Mouse (Mus musculus) embryonic facial prominence, embryonic 15.5 days (tissue): ENCODE measurements at regions not wholly inside any gene's neighbourhood (a gene's known extent, or its start where the extent isn't known, plus 50 kb on each side); places are given as distances from the start of the nearest gene placed in this dataset.
"Not testable (repeated sequence)": the region's sequence is repeated elsewhere in the genome, so short reads cannot be mapped to it uniquely, and the experiment has no call there.

ENCODE experiments used
- ATAC-seq: fragments of 200-750 bp; cut with Nextera tagmentation; 2 replicates; pipeline ENCODE4 v1.8.0; 2017; ENCODE audit warnings: low read depth, moderate TSS enrichment; ENCODE audit not compliant: insufficient number of reproducible peaks, low FRiP score, low TSS enrichment
- H3K27ac ChIP-seq: fragments of 300-500 bp; sonication (generic); replicated peaks from 2 replicates; pipeline ENCODE4 v1.5.1; 2015; ENCODE audit warnings: mild to moderate bottlenecking, inconsistent platforms
- H3K27me3 ChIP-seq: fragments of 300-500 bp; sonication (generic); 2 replicates; pipeline ENCODE4 v1.6.1; 2015; ENCODE audit warnings: inconsistent platforms
- H3K36me3 ChIP-seq: fragments of 300-500 bp; sonication (generic); 2 replicates; pipeline ENCODE4 v1.6.1; 2015; ENCODE audit warnings: mild to moderate bottlenecking, inconsistent platforms
- H3K4me1 ChIP-seq: fragments of 300-500 bp; sonication (generic); 2 replicates; pipeline ENCODE4 v1.6.1; 2015; ENCODE audit warnings: inconsistent platforms
- H3K4me2 ChIP-seq: fragments of 300-500 bp; sonication (generic); replicated peaks from 2 replicates; pipeline ENCODE4 v1.6.1; 2015; ENCODE audit warnings: mild to moderate bottlenecking, inconsistent platforms
- H3K4me3 ChIP-seq: fragments of 300-500 bp; sonication (generic); replicated peaks from 2 replicates; pipeline ENCODE4 v1.5.1; 2015; ENCODE audit warnings: mild to moderate bottlenecking, inconsistent platforms
- H3K9ac ChIP-seq: fragments of 300-500 bp; sonication (generic); 2 replicates; pipeline ENCODE4 v1.6.1; 2015; ENCODE audit warnings: inconsistent platforms
- H3K9me3 ChIP-seq: fragments of 300-500 bp; sonication (generic); replicated peaks from 2 replicates; pipeline ENCODE4 v1.6.1; 2016; ENCODE audit warnings: inconsistent platforms
- WGBS: fragments of 180-500 bp; shearing (Covaris S2); methylation state at CpG from one replicate; pipeline ENCODE4 v1.1.7; 2015; 5-methylcytosine and 5-hydroxymethylcytosine counted together

DNA sequence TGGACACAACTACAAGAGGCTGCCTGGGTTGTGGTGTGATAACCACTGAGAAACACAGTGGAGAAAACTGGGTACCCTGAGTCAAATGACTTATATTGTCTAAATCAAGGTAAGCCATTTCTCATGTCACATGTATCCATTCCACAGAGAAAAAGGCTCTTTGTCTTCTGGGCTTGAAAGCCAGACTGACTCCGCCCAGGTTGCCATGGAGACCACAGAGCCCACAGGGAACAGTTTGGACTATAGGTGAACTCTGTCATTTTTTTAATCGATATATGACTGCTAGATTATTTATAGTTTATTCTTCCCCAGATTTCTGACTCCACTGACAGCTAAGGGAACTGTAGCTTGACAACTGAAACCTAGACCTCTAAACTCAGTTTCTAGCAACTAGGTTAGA, 80.7 kb upstream of the Thpo start:
- no peak overlapping the region for H3K4me2 ChIP-seq
- H3K36me3 ChIP-seq = no peaks in the 10 kb centered on the region
- H3K4me1 ChIP-seq = peaks cover 17% of the 10 kb centered on the region
- ATAC-seq = no peak
- no peaks in the 10 kb centered on the region for H3K27me3 ChIP-seq
- no peak overlapping the region for H3K4me3 ChIP-seq
- no peak overlapping the region for H3K27ac ChIP-seq
- 67% methylated on average over 2 of the region's 2 CpGs for WGBS
- no peak overlapping the region for H3K9ac ChIP-seq
- no peaks in the 10 kb centered on the region for H3K9me3 ChIP-seq

DNA sequence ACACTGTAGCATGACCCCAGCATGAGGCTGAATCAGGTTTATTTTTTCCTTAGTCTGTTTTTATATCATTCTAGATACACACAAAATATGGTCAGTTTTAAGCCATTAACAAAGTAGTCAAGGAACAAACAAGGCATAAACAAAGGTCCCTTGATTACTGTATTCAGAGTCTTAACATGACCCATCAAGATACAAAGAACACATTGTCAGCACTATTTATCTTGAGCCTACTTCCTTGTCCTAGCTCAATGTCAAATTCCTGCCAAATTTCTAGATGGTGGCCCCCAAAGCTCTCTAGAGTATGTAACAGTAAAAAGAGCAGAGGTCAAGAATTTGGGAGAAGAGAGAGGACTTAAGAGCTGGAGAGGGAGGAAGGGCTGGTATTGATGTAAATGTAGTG, 79.9 kb upstream of the Thpo start:
- no peak overlapping the region for H3K27ac ChIP-seq
- no peak overlapping the region for H3K4me3 ChIP-seq
- no peak for ATAC-seq
- H3K4me2 ChIP-seq = no peak overlapping the region
- H3K36me3 ChIP-seq = no peaks in the 10 kb centered on the region
- no peaks in the 10 kb centered on the region for H3K27me3 ChIP-seq
- H3K9ac ChIP-seq = no peak overlapping the region
- H3K9me3 ChIP-seq = no peaks in the 10 kb centered on the region
- peaks cover 12% of the 10 kb centered on the region for H3K4me1 ChIP-seq

DNA sequence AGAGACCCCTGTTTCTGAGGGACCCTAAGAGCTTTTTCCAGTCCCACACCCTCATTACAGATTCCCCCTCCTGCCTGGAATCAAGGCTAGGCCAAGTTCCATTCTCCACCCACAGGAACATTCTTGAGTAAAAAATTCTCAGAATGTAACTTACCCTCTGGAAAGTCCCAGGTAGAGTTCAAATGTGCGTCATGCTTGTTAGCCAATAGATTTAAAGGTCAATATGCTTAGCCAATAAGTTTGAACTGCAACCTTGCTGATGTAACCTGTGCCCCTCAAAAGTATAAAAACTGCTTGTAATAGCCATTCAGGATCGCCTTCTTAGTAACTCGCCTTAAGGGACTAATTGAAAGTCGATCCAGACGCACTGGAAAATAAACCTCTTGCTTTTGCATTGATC, 77.7 kb upstream of the Thpo start:
- H3K27ac ChIP-seq, H3K9ac ChIP-seq, H3K4me1 ChIP-seq, H3K27me3 ChIP-seq, H3K4me2 ChIP-seq, H3K36me3 ChIP-seq, H3K4me3 ChIP-seq, ATAC-seq, H3K9me3 ChIP-seq: not testable (repeated sequence)
- WGBS = 36% methylated on average over 5 of the region's 5 CpGs

DNA sequence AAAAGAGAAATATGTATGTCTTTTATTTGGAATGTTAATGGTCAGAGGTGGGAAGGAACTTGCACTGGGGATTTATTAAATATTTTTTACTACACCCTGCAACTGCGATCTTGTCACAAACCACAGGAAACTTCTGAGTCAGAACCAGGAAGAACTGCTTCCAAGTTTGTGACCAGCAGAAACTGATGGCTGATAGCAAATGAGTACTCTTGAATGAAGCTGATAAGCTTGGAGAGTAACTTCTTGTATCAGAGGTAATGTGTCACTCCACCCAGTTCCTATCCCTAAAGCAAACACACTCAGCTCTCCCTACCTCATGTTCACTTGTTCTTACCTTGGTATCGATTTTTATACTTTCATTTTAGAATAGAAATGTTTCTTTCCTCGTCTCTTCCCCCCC, 76.0 kb upstream of the Thpo start:
- 84% methylated on average over 3 of the region's 3 CpGs for WGBS
- H3K9ac ChIP-seq = no peak overlapping the region
- ATAC-seq = no peak

DNA sequence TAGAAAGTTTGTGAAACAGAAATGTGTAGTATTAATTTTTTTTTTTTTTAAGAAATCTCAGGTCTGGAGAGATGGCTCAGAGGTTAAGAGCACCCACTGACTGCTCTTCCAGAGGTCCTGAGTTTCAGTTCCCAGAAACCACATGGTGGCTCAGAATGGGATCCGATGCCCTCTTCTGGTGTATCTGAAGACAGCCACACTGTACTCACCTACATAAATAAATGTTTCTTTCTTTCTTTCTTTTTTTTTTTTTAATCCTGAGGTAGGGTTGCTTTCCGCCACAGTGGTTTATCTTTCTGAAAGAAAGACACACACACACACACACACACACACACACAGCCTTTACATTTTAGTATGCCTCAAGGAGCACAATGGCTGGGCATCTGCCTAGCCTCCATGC, 74.0 kb upstream of the Thpo start:
- Histone ChIP-seq H3K27me3 (no peaks in the 10 kb centered on the region), H3K4me3 (no peak overlapping the region), H3K9ac (no peak overlapping the region), H3K4me2 (no peak overlapping the region), H3K9me3 (no peaks in the 10 kb centered on the region), H3K4me1 (peaks cover 18% of the 10 kb centered on the region), H3K27ac (no peak overlapping the region), H3K36me3 (no peaks in the 10 kb centered on the region)
- WGBS = 88% methylated on average over 2 of the region's 2 CpGs
- no peak for ATAC-seq

More for the DNA sequence above, 76.0 kb upstream of the Thpo start:
- Histone ChIP-seq H3K36me3 (no peaks in the 10 kb centered on the region), H3K9me3 (no peaks in the 10 kb centered on the region), H3K4me1 (0 out of 2 replicates have a peak, but pooled peaks cover under 1% of the 10 kb centered on the region), H3K27ac (no peak overlapping the region), H3K4me2 (no peak overlapping the region), H3K27me3 (no peaks in the 10 kb centered on the region), H3K4me3 (no peak overlapping the region)

DNA sequence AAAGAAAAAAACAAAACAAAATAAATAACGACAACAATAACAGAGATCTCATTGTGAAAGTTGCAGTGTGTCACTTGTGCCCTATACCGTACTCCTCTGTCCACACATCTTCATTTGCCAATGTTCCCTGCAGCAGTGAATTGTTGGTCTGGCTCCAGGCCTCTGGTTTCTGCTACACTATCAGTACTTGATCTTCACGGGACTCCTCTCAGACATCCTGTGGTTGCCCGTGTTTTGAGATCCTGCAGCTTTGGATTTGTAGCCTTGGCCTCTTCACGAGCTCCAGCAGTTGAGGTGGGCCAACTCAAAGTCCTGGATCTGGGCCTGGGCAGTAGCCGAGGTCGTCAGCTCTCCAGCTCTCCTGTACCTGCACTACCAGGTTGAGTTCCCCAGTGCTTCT, 72.4 kb upstream of the Thpo start:
- WGBS = 79% methylated on average over 7 of the region's 7 CpGs
- Histone ChIP-seq H3K4me1 (peaks cover 21% of the 10 kb centered on the region), H3K9ac (no peak overlapping the region), H3K27ac (no peak overlapping the region), H3K4me3 (no peak overlapping the region), H3K36me3 (no peaks in the 10 kb centered on the region), H3K27me3 (no peaks in the 10 kb centered on the region), H3K4me2 (no peak overlapping the region), H3K9me3 (no peaks in the 10 kb centered on the region)
- ATAC-seq = no peak

DNA sequence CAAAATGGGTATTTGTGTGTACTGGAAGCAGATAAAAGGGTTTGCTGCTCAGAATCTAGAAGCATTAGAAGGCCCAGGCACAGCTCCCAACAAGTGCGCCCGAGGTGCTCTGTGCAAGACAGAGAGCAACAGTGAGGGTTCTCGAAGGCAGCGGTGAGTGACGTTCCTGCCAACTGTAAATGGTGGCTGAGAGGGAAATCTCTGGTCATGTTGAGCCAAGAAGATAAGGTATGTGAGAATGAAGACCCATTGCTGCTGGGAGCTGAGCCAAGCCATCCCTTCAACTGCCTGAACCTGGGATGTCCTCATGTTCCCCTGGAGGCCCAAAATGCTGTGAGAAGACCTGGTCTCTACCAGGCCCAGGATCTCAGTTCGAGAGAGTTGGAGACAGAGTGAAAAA, 71.5 kb upstream of the Thpo start:
- no peak overlapping the region for H3K27ac ChIP-seq
- no peak for ATAC-seq

DNA sequence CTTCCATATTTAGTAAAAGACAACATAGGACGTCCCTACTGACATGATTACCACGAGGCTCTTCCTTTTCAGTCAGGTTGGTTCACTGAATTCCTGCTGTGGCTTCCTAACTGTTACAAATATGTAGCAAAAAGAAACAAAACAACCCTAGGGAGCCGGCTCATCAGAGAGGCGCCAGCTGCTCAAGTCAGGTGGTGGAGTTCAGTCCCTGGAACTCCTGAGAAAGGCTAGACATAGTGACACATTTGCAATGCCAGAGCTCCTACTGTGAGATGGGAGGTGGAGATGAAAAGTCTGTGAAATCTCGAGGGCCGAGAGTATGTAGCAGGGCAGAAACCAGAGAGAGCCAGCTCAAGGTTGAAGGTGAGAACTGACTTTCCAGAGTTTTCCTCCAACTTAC, 70.8 kb upstream of the Thpo start:
- H3K4me3 ChIP-seq = peak overlapping the region; percentile 40
- no peak overlapping the region for H3K9ac ChIP-seq

More for the DNA sequence above, 71.5 kb upstream of the Thpo start:
- no peaks in the 10 kb centered on the region for H3K27me3 ChIP-seq
- no peak overlapping the region for H3K4me3 ChIP-seq
- no peak overlapping the region for H3K4me2 ChIP-seq
- no peaks in the 10 kb centered on the region for H3K9me3 ChIP-seq
- peaks cover 21% of the 10 kb centered on the region for H3K4me1 ChIP-seq
- no peaks in the 10 kb centered on the region for H3K36me3 ChIP-seq
- no peak overlapping the region for H3K9ac ChIP-seq
- WGBS = 66% methylated on average over 6 of the region's 6 CpGs

DNA sequence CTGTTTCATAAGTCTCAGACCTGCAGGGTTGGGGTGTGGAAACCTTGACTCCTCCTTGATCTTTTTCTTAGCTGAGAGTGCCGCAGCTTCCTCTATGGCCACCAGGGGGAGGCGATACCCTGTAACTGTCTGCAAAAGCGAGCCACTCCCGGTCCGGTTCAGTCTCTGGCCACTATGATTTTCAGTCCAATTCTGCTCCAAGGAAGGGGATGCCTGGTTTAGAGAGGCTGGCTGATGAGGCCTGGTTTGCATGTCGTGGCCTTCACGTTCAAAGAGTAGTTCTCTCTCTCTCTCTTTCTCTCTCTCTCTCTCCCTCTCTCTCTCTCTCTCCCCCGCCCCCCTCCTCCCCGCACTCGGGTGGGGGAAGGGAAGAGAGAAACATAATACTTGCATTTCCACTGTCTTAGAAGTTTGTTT, 70.3 kb upstream of the Thpo start:
- no peaks in the 10 kb centered on the region for H3K36me3 ChIP-seq
- H3K27me3 ChIP-seq = no peaks in the 10 kb centered on the region
- H3K27ac ChIP-seq = peak overlapping the region; percentile 71
- H3K4me3 ChIP-seq = peak overlapping the region; percentile 40
- no peaks in the 10 kb centered on the region for H3K9me3 ChIP-seq
- ATAC-seq = peak; percentile 71
- H3K4me1 ChIP-seq = peaks cover 21% of the 10 kb centered on the region
- WGBS = 0% methylated on average over 10 of the region's 10 CpGs
- peak overlapping the region; percentile 26; the same call in 1 of the 2 replicates for H3K9ac ChIP-seq
- H3K4me2 ChIP-seq = peak overlapping the region; percentile 65

More for the DNA sequence above, 70.8 kb upstream of the Thpo start:
- ATAC-seq = peak; percentile 7; the same call in 1 of the 2 replicates
- no peaks in the 10 kb centered on the region for H3K9me3 ChIP-seq
- peak overlapping the region; percentile 71 for H3K27ac ChIP-seq
- H3K4me2 ChIP-seq = peak overlapping the region; percentile 65
- H3K4me1 ChIP-seq = peaks cover 21% of the 10 kb centered on the region
- no peaks in the 10 kb centered on the region for H3K36me3 ChIP-seq
- WGBS = 13% methylated on average over 6 of the region's 6 CpGs
- H3K27me3 ChIP-seq = no peaks in the 10 kb centered on the region

DNA sequence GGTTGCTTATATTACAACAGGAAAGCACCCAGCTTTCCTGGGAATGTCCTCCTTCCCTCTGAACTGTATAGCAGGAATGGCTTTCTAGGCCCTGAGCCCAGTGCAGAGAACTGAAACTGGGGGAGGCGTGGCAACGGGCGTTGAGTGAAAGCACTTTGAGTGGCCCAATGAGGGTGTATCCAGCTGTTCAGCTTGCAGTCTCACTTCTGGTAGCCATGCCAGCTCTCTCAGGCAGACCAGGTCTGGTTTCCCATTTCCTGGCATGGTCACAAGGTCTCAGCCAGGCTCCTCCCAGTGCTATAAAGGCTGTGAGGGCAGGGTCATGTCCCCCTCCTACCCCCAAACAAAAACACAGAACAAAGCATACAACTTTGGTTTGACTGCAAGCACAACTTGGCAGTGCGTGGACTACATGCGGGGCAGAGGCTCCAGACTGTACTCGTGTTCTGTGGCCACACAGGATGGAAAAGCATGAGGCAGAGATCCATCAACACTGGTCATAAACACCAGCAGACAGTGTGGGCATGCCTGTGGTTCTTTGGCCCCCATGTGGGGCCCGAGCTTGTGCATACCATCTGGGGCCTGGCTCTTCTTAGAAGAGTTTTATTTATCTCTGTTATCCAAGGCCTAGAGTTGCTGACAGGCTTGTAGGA, 69.1 kb upstream of the Thpo start:
- no peaks in the 10 kb centered on the region for H3K36me3 ChIP-seq
- 50% methylated on average over 7 of the region's 7 CpGs for WGBS
- ATAC-seq = peak; percentile 44
- no peak overlapping the region for H3K4me2 ChIP-seq
- H3K9me3 ChIP-seq = no peaks in the 10 kb centered on the region
- 0 out of 2 replicates have a peak overlapping the region, but pooled peaks have one; percentile 9 for H3K9ac ChIP-seq
- no peak overlapping the region for H3K4me3 ChIP-seq
- H3K4me1 ChIP-seq = peaks cover 21% of the 10 kb centered on the region
- H3K27me3 ChIP-seq = no peaks in the 10 kb centered on the region
- peak overlapping the region; percentile 39; the same call in 1 of the 2 replicates for H3K27ac ChIP-seq

DNA sequence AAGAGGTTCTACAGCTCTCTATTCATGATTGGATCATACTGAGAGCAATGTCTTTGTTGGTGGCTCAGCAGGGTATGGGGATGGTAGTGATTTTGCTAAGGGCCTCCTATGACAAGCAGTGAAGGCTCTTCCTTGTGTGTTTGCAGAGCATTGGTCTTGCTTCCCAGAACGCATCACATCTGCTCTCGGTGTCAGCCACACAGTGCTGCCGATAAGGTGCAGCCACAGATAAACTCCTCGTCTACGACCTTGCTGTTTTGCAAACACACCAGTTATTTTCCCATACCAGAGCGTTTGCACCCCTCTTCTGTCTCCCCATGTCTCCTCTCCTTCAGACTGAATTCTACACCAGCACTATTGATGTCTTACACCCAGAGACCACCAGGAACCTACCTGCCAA, 68.4 kb upstream of the Thpo start:
- Histone ChIP-seq H3K9me3 (no peaks in the 10 kb centered on the region), H3K4me1 (peaks cover 21% of the 10 kb centered on the region), H3K9ac (no peak overlapping the region), H3K27ac (peak overlapping the region; percentile 39; the same call in 1 of the 2 replicates), H3K4me3 (no peak overlapping the region), H3K36me3 (no peaks in the 10 kb centered on the region), H3K4me2 (no peak overlapping the region), H3K27me3 (no peaks in the 10 kb centered on the region)
- ATAC-seq = no peak
- 71% methylated on average over 6 of the region's 6 CpGs for WGBS

DNA sequence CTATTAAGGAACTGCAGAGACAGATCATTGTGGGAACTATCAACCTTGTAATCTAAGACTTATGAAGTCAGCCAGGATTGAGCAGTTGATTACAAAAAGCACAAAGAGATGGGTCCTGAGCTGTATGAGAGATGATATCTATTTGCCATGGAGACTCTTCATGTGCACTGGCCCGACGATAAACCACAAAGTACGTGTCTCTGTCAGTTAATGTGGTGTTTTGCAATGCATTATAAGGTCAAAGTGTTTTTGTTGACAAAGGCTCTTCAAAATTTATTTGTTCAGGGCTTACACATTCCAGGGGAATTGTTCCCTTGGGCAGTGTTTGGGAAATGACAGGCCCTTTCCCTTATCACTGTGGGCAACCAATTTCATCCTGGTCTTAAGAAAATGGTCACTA, 65.7 kb upstream of the Thpo start:
- ATAC-seq = no peak
- no peak overlapping the region for H3K4me2 ChIP-seq
- 73% methylated on average over 3 of the region's 3 CpGs for WGBS
- H3K4me3 ChIP-seq = no peak overlapping the region
- no peak overlapping the region for H3K9ac ChIP-seq
- no peaks in the 10 kb centered on the region for H3K36me3 ChIP-seq
- no peaks in the 10 kb centered on the region for H3K9me3 ChIP-seq
- no peak overlapping the region for H3K27ac ChIP-seq
- H3K4me1 ChIP-seq = peaks cover 19% of the 10 kb centered on the region
- H3K27me3 ChIP-seq = no peaks in the 10 kb centered on the region
